Mouse (Mus musculus): ENCODE measurements around the gene Kdf1.
A peak's percentile ranks its signal among the peaks of the same experiment; 100 is the strongest.
"Not testable (repeated sequence)": the region's sequence is repeated elsewhere in the genome, so short reads cannot be mapped to it uniquely, and the experiment has no call there.

Kdf1 gene

DNA sequence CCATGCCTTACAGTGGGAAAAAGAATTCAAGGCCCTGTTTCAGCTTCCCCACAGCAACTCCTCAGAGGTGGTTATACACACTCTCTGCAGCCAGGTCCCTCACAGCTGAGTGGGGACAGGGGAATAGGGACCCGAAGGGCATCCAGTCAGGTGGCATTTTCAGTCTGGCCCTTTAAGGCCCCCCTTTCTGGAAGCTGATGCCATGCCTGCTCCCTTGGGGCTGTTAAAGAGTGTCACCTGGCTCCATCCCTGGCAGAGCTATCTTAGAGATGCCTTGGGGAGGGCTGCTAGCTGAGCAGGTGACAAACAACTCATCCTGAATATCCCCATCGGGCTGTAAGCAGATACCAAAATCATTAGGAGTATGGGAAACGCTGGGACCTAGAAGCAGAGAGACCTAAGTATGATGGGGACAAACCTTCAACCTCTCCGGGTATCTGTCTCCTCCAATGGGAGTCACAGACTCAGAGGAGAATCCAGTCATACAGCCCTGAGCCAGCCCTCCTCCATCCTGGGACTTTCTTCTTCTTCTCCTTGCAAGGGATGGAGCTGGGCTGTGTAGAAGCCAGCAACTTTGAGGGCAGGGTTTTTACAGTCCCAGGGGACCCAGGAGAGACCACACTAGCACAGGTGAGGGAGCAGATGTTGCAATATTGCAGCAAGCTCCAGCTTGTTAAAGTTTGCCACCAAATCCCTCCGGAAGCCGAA, 21.9 kb upstream of the Kdf1 start:
- DNase-seq (ENCODE audit: low read depth, low spot score) = no peak

DNA sequence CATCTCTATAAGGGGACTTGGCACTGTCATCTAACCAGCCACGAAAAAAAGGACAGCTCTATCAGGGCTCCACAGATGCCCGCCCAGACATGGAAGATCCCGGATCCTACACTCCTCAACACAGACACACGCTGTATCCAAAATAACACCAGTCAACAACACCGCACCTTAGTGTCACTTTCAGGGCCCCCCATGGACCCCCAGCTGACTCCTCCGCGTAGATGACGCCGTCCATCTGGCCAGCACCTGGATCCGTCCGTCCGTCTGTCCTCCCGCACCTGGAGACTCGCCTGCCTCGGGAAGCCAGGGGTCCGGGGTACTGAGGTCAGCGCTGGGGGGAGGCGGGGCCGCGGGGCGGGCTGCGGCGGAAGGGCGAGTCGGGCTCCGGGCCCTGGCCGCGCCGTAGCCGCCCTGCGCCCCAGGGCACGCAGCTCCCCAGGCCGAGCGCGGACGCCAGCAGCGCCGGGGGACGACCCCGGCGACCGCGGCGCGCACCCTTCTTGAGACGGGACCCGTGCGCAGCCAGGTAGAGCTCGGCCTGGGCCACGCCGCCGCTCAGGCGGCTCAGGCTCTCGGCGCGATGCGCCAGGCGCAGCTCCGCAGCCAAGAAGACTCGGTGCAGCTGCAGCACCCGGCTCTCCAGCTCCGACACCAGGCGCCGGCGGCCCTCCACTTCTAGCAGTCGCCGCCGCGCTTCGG, 21.2 kb upstream of the Kdf1 start:
- peak; percentile 39 for DNase-seq (ENCODE audit: low read depth, low spot score)

DNA sequence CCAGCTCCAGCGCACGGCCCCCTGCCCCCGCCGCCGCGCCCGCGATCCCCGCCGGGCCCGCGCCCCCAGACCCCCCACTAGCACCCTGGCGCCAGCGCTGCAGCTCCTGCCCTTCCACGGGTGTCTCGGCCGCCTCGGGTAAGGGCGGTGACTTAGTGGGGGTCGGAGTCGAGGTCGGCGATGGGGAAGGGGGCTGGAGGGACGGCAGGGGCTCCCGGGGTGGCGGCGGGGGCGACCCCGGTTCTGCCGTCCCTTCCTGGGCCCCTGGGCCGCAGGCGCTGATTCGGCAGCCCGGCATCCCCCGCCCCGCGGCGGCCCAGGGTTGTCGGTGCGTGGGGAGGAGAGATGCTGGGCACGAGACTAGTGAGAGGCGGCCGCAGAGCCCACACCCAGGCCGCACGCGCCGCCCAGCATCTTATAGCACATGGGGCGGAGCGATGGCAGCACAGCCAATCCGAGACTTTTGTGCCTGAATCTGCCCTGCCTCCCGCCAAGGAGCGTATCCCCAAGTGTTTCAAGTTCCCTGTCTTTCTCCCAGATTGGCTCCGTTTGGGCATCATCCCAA, 20.5 kb upstream of the Kdf1 start, which contains the start of gene Trnp1:
Trnp1 (minus strand) TSS at position 391 of the 565 bp plus-strand sequence.
- DNase-seq (ENCODE audit: low read depth, low spot score) = peak; percentile 78

DNA sequence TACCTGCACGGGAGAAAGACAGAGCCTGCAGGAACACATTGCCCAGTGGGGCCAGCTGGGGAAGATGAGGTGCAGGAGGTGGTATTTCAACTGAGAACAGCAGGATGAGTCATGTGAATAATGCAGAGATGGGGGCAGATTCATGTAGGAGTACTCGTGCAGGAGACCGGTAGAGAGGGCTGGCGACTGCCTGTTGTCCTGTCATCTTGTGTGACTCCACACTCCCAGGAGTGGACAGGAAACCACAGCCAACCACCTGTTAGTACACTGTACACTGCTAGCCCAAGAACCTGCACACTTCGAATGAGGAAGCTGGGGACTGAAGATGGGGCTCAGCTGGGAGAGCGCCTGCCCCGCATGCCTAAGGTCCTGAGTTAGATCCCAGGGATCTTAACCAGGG, 17.2 kb upstream of the Kdf1 start:
- no peak for DNase-seq (ENCODE audit: low read depth, low spot score)

DNA sequence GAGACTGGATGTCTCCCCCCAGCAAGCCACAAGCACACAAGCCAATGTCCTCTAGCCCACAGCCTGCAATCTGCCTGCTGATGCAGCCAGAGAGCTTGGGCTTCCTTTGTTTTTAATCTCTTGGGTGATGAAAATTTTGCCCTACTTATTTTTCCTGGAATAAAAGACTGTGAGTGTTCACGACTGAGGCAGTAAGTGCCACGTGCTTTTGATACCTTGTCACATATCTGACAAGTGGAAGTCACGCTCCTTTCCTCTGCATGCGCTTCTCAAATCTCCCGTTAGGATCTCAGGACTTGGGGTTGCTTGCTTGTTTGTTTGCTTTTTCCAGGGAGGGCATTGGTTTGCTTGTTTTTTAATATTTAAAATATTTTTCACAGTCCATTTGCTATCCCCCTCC, 14.5 kb upstream of the Kdf1 start:
- DNase-seq (ENCODE audit: low read depth, low spot score) = no peak

DNA sequence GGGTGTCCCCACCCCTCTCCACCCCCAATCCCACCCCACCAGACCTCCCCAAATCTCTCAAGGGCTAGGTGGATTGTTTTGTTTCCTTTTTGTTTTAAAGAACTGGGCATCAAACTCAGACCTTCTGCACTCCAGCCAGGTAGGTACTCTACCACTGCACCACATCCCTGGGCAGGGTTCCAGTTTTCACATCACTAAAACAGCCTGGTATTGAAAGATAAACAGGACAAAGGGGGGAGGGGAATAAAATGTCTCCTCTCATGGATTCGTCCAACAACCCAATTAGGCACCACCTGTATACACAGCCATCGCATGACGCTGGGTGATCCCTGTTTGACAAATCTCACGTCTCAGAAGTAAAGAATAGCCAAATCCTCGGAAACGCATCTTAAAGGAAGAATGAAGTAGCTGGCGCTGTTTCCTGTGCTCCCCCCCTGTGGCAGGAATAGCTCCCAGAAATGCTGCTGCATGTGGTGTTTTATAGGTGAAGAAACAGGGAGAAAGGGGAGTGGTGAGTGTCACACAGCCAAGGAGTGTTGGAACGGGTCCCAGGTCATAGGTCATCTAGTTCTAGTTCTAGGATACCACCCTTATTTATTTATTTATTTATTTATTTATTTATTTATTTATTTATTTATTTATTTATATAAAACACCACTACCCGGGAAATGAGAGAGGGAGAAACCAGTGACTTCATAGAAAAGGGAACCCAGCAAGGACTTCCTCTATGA, 13.8 kb upstream of the Kdf1 start:
- no peak for DNase-seq (ENCODE audit: low read depth, low spot score)

DNA sequence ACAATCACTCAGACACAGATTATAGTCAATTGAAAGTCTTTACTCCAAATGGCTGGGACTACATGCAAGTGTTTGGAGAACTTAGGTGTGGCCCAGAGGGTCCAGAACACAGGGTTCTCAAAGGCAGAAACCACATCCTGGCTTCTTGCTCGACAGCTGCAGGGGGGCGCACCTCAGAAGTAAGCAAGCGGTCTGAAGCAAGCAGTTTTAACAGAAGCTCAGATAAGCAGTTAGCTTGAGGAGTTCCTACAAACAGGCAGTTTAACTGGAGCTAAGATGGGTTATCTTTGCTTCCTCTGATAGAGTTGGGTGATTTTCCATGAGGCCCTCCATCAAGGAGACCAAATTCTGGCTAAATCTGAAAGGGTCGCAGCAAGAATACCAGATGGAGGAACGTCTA, 12.2 kb upstream of the Kdf1 start:
- no peak for DNase-seq (ENCODE audit: low read depth, low spot score)

DNA sequence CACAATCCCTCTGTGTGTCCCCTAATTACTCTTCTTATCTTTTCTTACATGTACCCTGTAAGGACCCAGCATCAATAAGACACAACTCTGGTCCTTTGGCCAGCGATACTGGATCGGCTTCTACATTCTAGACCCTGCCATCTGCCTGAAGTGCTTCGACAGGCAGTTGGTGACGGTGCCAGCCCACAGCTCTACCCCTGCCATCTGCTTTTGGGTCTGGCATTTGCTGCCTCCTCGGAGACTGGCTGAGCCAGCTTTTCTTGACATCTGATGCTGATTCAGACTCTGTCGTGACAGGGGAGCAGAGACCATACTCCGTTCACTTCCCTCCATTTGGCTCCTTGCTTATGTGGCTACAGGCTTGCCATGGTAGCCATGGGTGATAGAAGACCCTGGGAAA, 9.8 kb upstream of the Kdf1 start:
- DNase-seq (ENCODE audit: low read depth, low spot score) = no peak

DNA sequence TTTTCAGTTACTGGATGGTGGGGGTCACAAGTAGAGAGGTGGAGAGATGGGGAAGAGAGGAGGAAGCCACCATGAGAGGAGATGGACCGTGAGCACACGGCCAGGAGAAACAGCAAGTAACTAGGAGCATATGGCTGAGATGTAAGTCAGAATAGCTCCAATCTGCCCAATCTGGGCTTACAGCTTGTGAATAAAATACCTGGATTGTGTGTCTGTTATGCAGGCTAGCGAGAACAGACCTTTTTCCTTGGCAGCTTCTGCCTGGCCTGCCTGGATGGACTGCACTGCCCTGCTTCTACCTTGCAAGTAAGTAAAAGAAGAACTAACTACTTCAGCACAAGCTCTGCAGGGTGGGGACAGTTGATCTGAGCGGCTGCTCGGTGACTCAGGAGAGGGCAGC, 7.7 kb upstream of the Kdf1 start:
- DNase-seq (ENCODE audit: low read depth, low spot score) = no peak

DNA sequence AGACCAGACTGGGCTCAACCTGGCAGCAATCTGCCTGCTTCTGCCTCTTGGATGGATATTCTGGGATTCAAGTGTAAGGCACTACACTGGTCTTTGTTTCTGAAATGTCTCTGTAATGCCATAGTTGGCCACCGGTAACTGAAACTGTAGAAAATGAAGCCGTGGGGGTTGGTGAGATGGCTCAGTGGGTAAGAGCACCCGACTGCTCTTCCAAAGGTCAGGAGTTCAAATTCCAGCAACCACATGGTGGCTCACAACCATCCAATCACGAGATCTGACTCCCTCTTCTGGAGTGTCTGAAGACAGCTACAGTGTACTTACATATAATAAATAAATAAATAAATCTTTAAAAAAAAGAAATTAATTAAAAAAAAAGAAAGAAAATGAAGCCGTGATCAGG, 6.3 kb upstream of the Kdf1 start:
- not testable (repeated sequence) for DNase-seq (ENCODE audit: low read depth, low spot score)

DNA sequence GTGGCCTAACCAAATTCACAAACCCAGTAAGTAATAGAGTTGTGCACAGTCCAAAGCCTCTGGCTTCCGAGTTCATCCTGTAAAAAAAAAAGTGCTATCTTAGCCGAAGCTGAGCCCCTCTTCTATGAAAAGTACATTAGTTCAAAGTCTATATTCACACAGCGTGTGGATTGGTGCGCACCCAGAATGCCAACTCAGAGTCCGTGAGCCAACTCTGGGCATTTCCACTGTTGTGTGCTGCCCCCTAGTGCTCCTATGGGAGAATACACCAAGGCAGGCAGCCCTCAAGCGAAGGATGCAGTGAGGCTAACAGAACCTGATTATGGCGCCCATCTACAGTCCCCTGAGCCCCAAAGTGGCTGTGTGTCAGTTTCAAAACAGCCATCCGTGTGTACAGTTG, 5.8 kb upstream of the Kdf1 start:
- DNase-seq (ENCODE audit: low read depth, low spot score) = peak; percentile 61

DNA sequence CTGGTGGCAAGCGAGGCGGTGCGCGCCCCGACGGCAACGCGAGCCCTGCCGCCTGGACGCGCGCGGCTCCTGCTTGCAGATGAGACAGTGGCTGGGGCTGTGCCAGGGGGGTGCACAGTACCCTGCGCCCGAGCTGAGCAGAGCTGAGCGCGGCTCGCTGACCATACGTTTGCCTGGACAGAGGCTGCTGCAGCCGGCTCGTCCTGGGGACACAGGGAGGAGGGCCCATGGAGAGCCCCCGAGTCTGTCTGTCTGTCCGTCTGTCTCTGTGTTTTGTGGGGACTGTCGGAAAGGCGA, 554 bp downstream of the Kdf1 start:
- no peak for DNase-seq (ENCODE audit: low read depth, low spot score)

DNA sequence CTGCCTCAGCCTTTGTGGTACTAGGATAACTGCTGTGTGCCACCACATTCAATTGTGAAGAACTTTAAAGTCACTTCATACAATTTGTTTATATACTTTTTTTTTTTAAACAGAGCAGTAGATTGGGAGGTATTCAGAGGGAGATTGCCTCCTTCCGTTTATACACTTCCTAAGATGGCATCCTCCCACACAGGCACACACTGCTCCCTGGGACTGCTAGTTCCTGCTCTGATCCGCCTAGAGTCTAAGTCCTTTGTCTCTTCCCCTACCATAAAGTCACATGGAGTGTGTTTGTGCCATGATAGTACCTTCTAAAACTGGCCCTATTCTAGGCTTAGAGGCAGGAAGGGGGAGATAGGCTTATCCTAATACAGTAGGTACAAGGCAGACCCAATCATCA, 2.7 kb downstream of the Kdf1 start:
- DNase-seq (ENCODE audit: low read depth, low spot score) = no peak

DNA sequence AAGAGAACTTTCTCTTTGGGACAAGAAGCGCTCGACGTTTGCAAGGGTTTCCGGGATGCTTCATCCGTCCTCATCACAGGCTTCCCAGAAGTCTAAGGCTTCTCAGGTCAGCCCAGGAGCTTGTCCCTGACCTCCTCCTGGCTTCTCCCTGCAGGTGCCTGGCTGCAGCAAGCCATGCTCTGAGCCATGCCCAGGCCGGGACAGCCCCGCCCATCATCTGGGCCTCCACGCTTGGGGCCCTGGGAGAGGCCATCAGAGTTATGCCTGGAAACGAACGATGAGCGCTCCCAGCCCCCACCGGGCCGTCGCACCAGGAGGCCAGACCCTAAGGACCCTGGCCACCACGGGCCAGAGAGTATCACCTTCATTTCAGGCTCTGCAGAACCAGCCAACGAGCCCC, 9.0 kb downstream of the Kdf1 start:
- no peak for DNase-seq (ENCODE audit: low read depth, low spot score)

DNA sequence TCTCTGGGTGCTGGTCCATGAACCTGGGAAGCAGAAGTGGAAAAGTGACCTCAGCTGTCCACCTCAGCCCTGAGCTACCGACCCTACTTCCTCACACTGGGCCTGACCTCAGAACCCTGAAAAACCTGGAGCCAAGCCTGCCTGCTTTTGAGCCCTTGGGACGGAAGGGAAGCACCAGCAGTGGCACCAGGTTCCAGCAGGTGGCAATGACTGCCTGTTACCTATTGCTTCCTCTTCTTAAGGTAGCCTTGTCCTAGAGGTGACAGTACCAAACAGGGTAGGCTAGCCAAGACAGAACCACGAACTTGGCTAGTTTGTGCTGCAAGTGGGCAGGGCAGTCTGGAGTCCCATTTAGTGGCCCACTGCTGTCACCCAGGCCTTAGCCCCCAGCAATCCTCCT, 14.0 kb downstream of the Kdf1 start:
- no peak for DNase-seq (ENCODE audit: low read depth, low spot score)

DNA sequence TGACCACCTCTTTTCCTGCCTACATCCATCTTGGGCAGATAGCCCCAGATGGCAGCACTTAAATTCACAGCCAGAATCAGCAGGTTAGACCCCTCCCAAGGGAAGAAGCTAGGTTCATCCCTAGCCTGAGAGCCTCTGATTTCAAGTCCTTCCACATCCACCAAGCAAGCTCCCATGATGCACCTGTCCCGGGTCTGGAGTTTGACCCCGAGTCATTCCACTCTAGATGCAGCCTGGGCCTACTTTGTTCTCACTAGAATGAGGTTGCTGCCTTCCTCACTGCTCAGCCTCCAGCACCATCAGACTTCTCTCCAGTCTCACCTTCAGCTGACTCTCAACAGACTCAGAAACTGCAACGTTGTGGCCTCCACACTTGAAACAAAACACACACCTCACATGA, 17.3 kb downstream of the Kdf1 start:
- no peak for DNase-seq (ENCODE audit: low read depth, low spot score)

DNA sequence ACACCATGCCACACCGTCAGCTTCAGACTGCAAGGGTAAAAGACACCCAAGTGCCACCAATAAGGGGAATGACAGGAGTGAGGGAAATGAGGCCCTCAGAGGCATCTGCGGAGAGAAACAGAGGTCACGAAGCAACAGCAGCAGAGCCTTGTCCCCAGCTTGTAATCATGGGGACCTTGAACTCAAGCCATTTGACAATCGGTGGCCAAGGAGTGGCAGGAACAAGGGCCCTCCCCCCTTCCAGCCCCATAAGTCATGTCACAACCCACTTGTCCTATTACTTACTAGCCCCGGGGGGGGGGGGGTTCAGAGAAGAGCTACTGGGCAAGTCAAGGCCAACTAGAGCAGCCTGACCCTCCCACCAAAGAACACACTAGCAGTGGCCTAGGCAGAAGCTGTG, 17.9 kb downstream of the Kdf1 start:
- no peak for DNase-seq (ENCODE audit: low read depth, low spot score)

DNA sequence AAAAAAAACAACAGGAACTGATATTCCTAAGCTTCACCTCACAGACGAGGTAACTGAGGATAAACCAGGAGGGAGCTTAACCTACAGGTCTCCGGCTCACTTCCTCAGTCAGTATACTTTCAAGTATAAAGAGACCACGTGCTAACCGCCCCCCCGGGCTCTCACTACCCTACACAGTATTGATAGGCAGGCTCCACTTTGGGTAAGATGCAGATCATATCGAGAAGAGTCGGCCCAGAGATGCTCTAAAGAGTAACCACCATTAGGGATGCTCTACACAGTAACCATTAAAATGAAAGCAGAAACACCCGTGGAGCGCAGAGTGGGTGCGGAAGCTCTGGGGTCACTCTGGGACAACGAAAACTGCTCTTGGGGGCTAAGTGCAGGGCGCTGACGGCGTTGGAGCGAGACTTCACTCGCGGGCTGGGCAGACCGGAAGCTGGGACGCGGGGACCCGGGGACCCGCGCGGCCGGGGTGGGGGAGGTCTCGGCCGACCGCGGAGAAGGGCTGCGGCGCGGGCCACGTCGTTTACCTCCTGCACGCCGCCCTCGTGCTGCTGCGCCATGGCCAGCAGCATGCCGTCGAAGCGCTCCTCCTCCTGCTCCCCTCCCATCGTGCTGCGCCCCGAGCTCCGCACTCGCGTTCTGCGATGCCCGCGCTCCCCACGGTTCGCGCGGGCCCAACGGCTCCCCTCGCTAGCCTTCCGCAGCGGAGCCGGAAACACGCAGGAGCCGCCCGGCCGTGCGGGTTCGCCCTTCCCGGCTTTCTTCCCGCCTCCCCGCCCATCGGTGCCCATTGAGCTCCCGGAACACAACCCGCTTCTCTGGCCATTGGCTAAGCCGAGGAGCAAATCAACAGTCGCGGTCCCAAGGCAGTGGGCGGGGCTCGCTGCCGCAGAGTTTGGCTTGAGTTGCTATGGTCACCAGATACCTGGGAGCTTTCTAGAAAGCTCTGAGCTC, 26.8 kb downstream of the Kdf1 start, which contains the start of gene Nudc:
Nudc (minus strand) TSS at position 725 of the 960 bp plus-strand sequence.
- DNase-seq (ENCODE audit: low read depth, low spot score) = peak; percentile 96

DNA sequence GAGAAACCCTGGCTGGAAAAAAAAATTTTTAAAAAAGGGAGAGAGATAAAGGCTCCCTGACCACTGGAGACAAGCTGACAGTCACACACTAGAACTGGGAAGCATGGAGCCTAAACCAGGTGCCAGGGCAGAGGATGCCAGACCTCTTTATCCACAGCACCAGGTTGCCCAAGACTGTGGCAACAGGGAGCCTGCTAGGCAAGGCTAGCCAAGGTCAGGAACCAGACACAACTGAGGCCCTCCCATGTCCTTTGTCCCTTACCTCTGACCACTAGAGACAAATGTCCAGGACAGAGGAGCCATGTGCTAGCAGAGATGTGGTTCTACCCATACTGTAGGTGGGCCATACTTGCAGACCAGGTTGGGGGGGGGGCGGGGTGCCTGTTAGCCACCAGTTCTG, 33.3 kb downstream of the Kdf1 start:
- no peak for DNase-seq (ENCODE audit: low read depth, low spot score)

DNA sequence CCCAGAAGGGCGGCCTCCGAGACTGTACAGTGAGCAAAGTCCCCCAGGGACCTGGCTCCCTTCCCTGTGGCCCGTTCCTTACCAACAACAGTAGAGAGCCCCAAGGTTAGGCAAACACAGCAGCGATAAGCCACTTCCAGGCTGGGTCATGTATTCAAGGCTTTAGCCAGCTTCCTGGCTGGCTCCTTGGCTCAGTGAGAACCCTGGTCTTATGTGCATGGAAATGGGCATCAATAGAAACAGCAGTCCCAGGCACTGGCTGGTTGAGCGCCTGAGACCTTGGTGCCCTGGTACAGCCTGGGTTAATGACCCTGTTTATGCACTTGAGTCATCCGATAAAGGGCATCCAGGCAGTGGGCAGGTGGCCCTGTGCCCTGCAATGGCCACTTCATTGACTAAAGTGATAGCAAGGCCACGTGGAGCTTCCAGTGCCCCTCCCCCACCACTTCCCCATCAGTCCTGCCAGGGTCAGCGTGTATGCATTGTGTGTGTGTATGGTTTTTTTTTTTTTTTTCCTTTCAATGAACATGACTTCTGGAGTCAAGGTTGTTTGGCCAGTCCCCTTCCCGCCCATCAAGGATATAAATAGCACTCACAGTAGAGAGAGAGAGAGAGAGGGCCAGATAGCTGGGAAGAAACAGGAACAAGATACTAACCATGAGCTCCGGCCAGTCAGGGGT, 34.1 kb downstream of the Kdf1 start, which contains the start of gene Nr0b2:
Nr0b2 (plus strand) TSS at position 609 of the 680 bp plus-strand sequence.
- no peak for DNase-seq (ENCODE audit: low read depth, low spot score)

Measured in CD4-positive helper T cell, adult 2 months (primary cell).